Mouse (Mus musculus) G1E (cell line): ENCODE data around the gene Tcte1. TPM values are rescaled to one million over a fixed set of nuclear protein-coding genes. Genes with fewer than 3 reads are reported as not detected.

Experiments
- ATAC-seq: 2 replicates; pipeline ENCODE4 v1.8.0; 2016; ENCODE audit warnings: mild to moderate bottlenecking; ENCODE audit not compliant: insufficient number of reproducible peaks, poor library complexity, low FRiP score, severe bottlenecking; ENCODE audit errors: extremely low read depth
- DNase-seq: peaks from one replicate; pipeline ENCODE4 v3.0.0; 2012; ENCODE audit warnings: low spot score
- H3K27me3 ChIP-seq: 2 replicates; pipeline ENCODE4 v1.6.1; 2012; ENCODE audit warnings: mild to moderate bottlenecking, low read length, inconsistent platforms; ENCODE audit not compliant: insufficient read depth
- H3K36me3 ChIP-seq: replicated peaks from 2 replicates; pipeline ENCODE3; 2012; ENCODE audit warnings: mild to moderate bottlenecking, inconsistent platforms
- H3K4me1 ChIP-seq: 2 replicates; pipeline ENCODE4 v1.6.1; 2012; ENCODE audit warnings: low read depth, low read length, inconsistent platforms, mixed read lengths; ENCODE audit not compliant: insufficient read depth
- H3K4me3 ChIP-seq: 2 replicates; pipeline ENCODE4 v1.5.1; 2012; ENCODE audit warnings: low read depth, mild to moderate bottlenecking, inconsistent platforms, low read length, moderate library complexity, mixed read lengths
- H3K9me3 ChIP-seq: replicated peaks from 2 replicates; pipeline ENCODE4 v1.6.1; 2012; ENCODE audit warnings: inconsistent platforms
- CTCF ChIP-seq: IDR thresholded peaks from 2 replicates; pipeline ENCODE4 v1.5.1; 2012; ENCODE audit warnings: low read depth, low read length, inconsistent platforms, mixed read lengths
- GATA1 ChIP-seq: IDR thresholded peaks from 2 replicates; pipeline ENCODE4 v1.6.1; 2012; ENCODE audit warnings: borderline replicate concordance, low read length, inconsistent platforms, mixed read lengths
- GATA2 ChIP-seq: IDR thresholded peaks from 2 replicates; pipeline ENCODE4 v1.6.1; 2012; ENCODE audit warnings: low read depth, low read length, inconsistent platforms, borderline replicate concordance
- POLR2AphosphoS5 ChIP-seq: IDR thresholded peaks from 2 replicates; pipeline ENCODE4 v1.6.1; 2012; ENCODE audit warnings: low read depth, low read length, inconsistent platforms; ENCODE audit not compliant: insufficient replicate concordance
- TAL1 ChIP-seq: conservative IDR thresholded peaks from 2 replicates; pipeline ENCODE4 v1.6.1; 2012; ENCODE audit warnings: low read depth, low read length, inconsistent platforms, mixed read lengths
- polyA plus RNA-seq: library from polyadenylated mRNA; stranded (reverse); fragments of >175 nt; gene quantifications from 2 replicates; pipeline ENCODE4 v1.2.3, GENCODE M21; 2012
- total RNA-seq, 2 experiments: library from RNA; stranded (forward) in 1 of 2; stranded (reverse) in 1 of 2; fragments of 200-1000 nt in 1 of 2; fragments of >200 nt in 1 of 2; fragmentation: Nextera tagmentation in 1 of 2; gene quantifications; 2 replicates each; pipeline ENCODE4 v1.2.3; 2014 to 2017

Tcte1 gene
- total and polyA plus RNA-seq, 3 experiments: not detected

GRCm38 (mm10) chr17:45517135-45517534, 6.1 kb upstream of the Tcte1 start:
- H3K4me3 ChIP-seq: no peak overlapping the region
- peaks cover 12% of the 10 kb centered on the region for H3K4me1 ChIP-seq
- ATAC-seq: no peak
- peaks cover 85% of the 10 kb centered on the region for H3K36me3 ChIP-seq
- H3K9me3 ChIP-seq: no peaks in the 10 kb centered on the region
- no peak for TF ChIP-seq GATA2
- no peak for TF ChIP-seq CTCF
- no peak for TF ChIP-seq GATA1
- TF ChIP-seq POLR2AphosphoS5: no peak
- no peak for TF ChIP-seq TAL1
- H3K27me3 ChIP-seq: no peaks in the 10 kb centered on the region
- no peak for DNase-seq

GRCm38 (mm10) chr17:45517549-45518215, 5.6 kb upstream of the Tcte1 start:
- no peak overlapping the region for H3K4me3 ChIP-seq
- no peak for DNase-seq
- no peak for TF ChIP-seq GATA1
- no peak for TF ChIP-seq GATA2
- no peak for TF ChIP-seq POLR2AphosphoS5
- no peak for TF ChIP-seq CTCF
- no peak for TF ChIP-seq TAL1
- H3K36me3 ChIP-seq: peaks cover 82% of the 10 kb centered on the region
- H3K4me1 ChIP-seq: peaks cover 9% of the 10 kb centered on the region
- no peaks in the 10 kb centered on the region for H3K9me3 ChIP-seq
- no peak for ATAC-seq
- no peaks in the 10 kb centered on the region for H3K27me3 ChIP-seq

- peaks cover 9% of the 10 kb centered on the region for H3K4me1 ChIP-seq
- no peak for DNase-seq
- no peak for ATAC-seq
- peaks cover 75% of the 10 kb centered on the region for H3K36me3 ChIP-seq
- no peak overlapping the region for H3K4me3 ChIP-seq
- TF ChIP-seq POLR2AphosphoS5 (no peak), CTCF (no peak), TAL1 (no peak), GATA2 (no peak), GATA1 (no peak)
- H3K9me3 ChIP-seq: no peaks in the 10 kb centered on the region
- peaks cover 7% of the 10 kb centered on the region; the same call in 1 of the 2 replicates for H3K27me3 ChIP-seq
These were observed 4.3 kb upstream of the Tcte1 start for GRCm38 (mm10) chr17:45518766-45519475.

GRCm38 (mm10) chr17:45520136-45520535, 3.1 kb upstream of the Tcte1 start:
- no peak for ATAC-seq
- H3K4me1 ChIP-seq: peaks cover 4% of the 10 kb centered on the region
- no peak overlapping the region for H3K4me3 ChIP-seq
- no peak for DNase-seq
- peaks cover 17% of the 10 kb centered on the region for H3K27me3 ChIP-seq
- TF ChIP-seq GATA1 (no peak), TAL1 (no peak), GATA2 (no peak), CTCF (no peak), POLR2AphosphoS5 (no peak)
- H3K9me3 ChIP-seq: no peaks in the 10 kb centered on the region
- peaks cover 64% of the 10 kb centered on the region for H3K36me3 ChIP-seq

GRCm38 (mm10) chr17:45524961-45525360, 1.7 kb downstream of the Tcte1 start:
- ATAC-seq (no peak), DNase-seq (no peak)
- H3K4me3 ChIP-seq: no peak overlapping the region
- H3K36me3 ChIP-seq: peaks cover 16% of the 10 kb centered on the region
- no peak for TF ChIP-seq TAL1
- TF ChIP-seq GATA2: no peak
- TF ChIP-seq CTCF: no peak
- no peak for TF ChIP-seq GATA1
- no peak for TF ChIP-seq POLR2AphosphoS5
- peaks cover 33% of the 10 kb centered on the region for H3K27me3 ChIP-seq
- H3K4me1 ChIP-seq: 0 out of 2 replicates have a peak, but pooled peaks cover 2% of the 10 kb centered on the region
- no peaks in the 10 kb centered on the region for H3K9me3 ChIP-seq

GRCm38 (mm10) chr17:45526571-45526970, 3.3 kb downstream of the Tcte1 start:
- TF ChIP-seq TAL1 (no peak), POLR2AphosphoS5 (no peak), CTCF (no peak), GATA1 (no peak), GATA2 (no peak)
- H3K9me3 ChIP-seq: no peaks in the 10 kb centered on the region
- peaks cover under 1% of the 10 kb centered on the region for H3K36me3 ChIP-seq
- no peak for ATAC-seq
- no peak for DNase-seq
- H3K4me3 ChIP-seq: no peak overlapping the region
- H3K4me1 ChIP-seq: no peaks in the 10 kb centered on the region
- peaks cover 40% of the 10 kb centered on the region for H3K27me3 ChIP-seq
